Mouse (Mus musculus) C2C12 (cell line): ENCODE measurements around the gene Exosc3. TPM values are rescaled to one million over a fixed set of nuclear protein-coding genes. Genes with fewer than 3 reads are reported as not detected.

Experiments
- H3K27me3 ChIP-seq: one replicate; pipeline ENCODE4 v1.6.1; 2011; ENCODE audit not compliant: control insufficient read depth, insufficient read depth, insufficient read length
- H3K36me3 ChIP-seq: one replicate; pipeline ENCODE4 v1.6.1; 2011; ENCODE audit not compliant: control insufficient read depth, insufficient read depth
- H3K4me3 ChIP-seq: one replicate; pipeline ENCODE4 v1.5.1; 2011; ENCODE audit warnings: mild to moderate bottlenecking, control low read depth; ENCODE audit not compliant: poor library complexity, insufficient read depth, severe bottlenecking
- H3K79me2 ChIP-seq: one replicate; pipeline ENCODE4 v1.6.1; 2011; ENCODE audit not compliant: control insufficient read depth, insufficient read depth
- H3K79me3 ChIP-seq: one replicate; pipeline ENCODE4 v1.6.1; 2011; ENCODE audit warnings: low read depth, control low read depth
- H3ac ChIP-seq: one replicate; pipeline ENCODE3; 2011; ENCODE audit warnings: low read depth; ENCODE audit not compliant: control insufficient read depth, insufficient read length
- CEBPB ChIP-seq: IDR thresholded peaks from one replicate; pipeline ENCODE4 v1.6.1; 2011; ENCODE audit warnings: low read depth, mild to moderate bottlenecking, control low read depth, moderate library complexity
- CTCF ChIP-seq: IDR thresholded peaks from one replicate; pipeline ENCODE4 v1.5.1; 2011; ENCODE audit not compliant: control insufficient read depth, insufficient read depth, insufficient read length
- FOSL1 ChIP-seq: IDR thresholded peaks from one replicate; pipeline ENCODE4 v1.8.0; 2011; ENCODE audit warnings: mild to moderate bottlenecking, low read length; ENCODE audit not compliant: poor library complexity, insufficient read depth, severe bottlenecking
- MAX ChIP-seq: IDR thresholded peaks from one replicate; pipeline ENCODE4 v1.6.1; 2011; ENCODE audit warnings: mild to moderate bottlenecking, control low read depth
- MYOD1 ChIP-seq: IDR thresholded peaks from one replicate; pipeline ENCODE4 v1.6.1; 2011; ENCODE audit warnings: low read depth; ENCODE audit not compliant: control insufficient read depth, insufficient read length
- MYOG ChIP-seq: IDR thresholded peaks from one replicate; pipeline ENCODE4 v1.6.1; 2011; ENCODE audit not compliant: control insufficient read depth, insufficient read length; ENCODE audit errors: extremely low read depth
- USF1 ChIP-seq: IDR thresholded peaks from one replicate; pipeline ENCODE4 v1.6.1; 2011; ENCODE audit warnings: low read depth, mild to moderate bottlenecking, control low read depth, moderate library complexity
- polyA plus RNA-seq: library from polyadenylated mRNA; unstranded; fragments of >200 nt; fragmentation: generic; extraction: Trizol; gene quantifications from one replicate; pipeline ENCODE4 v1.2.1, GENCODE M21; 2012; ENCODE audit warnings: missing spikeins

Exosc3 gene
- polyA plus RNA-seq, 1 experiment, result 55.3 TPM

DNA sequence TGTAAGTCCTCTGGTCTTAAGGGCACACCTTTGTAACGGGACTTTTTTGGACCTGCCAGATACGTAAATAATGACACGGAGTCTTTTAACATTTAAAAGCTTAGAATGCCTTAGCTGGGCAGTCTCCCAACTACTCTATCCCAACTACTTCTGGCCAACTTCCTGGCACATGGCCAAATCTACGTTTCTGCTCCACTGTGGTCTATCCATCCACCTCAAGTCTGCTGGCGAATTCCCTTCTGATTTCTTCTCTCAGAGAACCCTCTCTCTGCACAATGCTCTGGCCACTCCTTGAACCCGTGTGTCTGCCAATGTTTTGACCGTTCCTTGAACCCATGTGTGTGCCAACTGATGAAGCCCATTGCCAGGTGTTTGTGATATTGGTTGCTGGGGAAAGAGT, 11.4 kb downstream of the Exosc3 start:
- no peaks in the 10 kb centered on the region for H3K79me2 ChIP-seq
- H3ac ChIP-seq, result no peak overlapping the region
- TF ChIP-seq CEBPB (no peak), MYOG (no peak), FOSL1 (no peak), MYOD1 (no peak), MAX (no peak), USF1 (no peak), CTCF (no peak)
- H3K36me3 ChIP-seq, result no peaks in the 10 kb centered on the region
- H3K4me3 ChIP-seq, result no peak overlapping the region
- H3K79me3 ChIP-seq, result no peaks in the 10 kb centered on the region
- no peaks in the 10 kb centered on the region for H3K27me3 ChIP-seq

DNA sequence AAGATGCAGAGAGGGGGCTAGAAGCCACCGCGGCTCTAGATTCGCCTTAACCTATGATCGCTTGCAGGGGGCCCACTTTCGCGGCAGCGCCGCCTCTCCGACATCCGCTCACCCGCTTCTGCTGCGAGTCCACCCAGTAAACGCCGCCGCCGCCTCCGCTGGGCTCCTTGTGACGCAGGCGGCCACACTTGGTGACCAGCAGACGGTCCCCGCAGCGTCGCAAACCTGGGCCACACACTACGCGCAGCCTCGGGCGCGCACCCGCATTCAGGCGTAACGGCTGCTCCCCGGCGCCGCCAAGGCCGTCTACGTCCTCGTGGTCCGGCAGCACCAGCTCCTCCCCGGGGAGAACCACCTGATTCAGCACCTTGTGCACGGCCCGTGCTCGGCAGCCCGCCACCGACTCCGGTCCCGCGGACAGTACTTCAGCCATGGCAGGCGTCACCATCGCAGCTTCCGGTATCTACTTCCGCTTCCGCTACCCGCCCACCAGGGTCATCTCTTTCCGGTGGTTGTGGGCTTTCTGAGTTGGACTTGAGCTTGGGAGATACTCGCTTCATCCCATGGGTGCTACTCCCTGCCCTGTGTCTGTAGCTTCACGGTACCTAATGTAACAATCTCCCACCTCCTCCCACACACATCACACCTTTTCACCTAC, 22.2 kb downstream of the Exosc3 start:
- H3K36me3 ChIP-seq, result peaks cover 25% of the 10 kb centered on the region
- peak overlapping the region; percentile 69 for H3K4me3 ChIP-seq
- H3K79me3 ChIP-seq, result peaks cover 9% of the 10 kb centered on the region
- no peaks in the 10 kb centered on the region for H3K27me3 ChIP-seq
- TF ChIP-seq FOSL1, result no peak
- no peak for TF ChIP-seq MYOD1
- TF ChIP-seq MAX, result no peak
- TF ChIP-seq MYOG, result no peak
- no peak for TF ChIP-seq CTCF
- TF ChIP-seq USF1, result no peak
- no peak for TF ChIP-seq CEBPB
- peaks cover 28% of the 10 kb centered on the region for H3K79me2 ChIP-seq
- peak overlapping the region; percentile 80 for H3ac ChIP-seq

DNA sequence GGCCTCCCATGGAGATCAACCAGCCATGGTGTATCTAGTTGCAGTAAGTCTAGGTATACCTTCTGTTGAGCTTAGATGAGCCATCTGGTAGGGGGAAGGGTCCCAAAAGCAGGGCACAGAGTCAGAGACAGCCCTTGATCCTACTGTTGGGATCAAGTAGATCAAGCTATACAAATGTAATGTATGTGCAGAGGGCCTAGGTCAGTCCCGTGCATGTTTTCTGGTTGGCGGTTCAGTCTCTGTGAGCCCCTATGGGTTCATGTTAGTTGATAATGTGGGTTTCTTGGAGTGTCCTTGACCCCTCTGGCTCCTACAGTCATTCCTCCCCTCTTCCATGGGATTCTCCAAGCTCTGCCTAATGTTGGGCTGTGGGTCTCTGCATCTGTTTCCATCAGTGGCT, 31.5 kb downstream of the Exosc3 start:
- H3K27me3 ChIP-seq, result no peaks in the 10 kb centered on the region
- H3K4me3 ChIP-seq, result no peak overlapping the region
- no peaks in the 10 kb centered on the region for H3K79me2 ChIP-seq
- TF ChIP-seq MYOD1 (no peak), CTCF (no peak), CEBPB (no peak), USF1 (no peak), MAX (no peak), MYOG (no peak), FOSL1 (no peak)
- no peak overlapping the region for H3ac ChIP-seq
- no peaks in the 10 kb centered on the region for H3K79me3 ChIP-seq
- H3K36me3 ChIP-seq, result peaks cover 27% of the 10 kb centered on the region

DNA sequence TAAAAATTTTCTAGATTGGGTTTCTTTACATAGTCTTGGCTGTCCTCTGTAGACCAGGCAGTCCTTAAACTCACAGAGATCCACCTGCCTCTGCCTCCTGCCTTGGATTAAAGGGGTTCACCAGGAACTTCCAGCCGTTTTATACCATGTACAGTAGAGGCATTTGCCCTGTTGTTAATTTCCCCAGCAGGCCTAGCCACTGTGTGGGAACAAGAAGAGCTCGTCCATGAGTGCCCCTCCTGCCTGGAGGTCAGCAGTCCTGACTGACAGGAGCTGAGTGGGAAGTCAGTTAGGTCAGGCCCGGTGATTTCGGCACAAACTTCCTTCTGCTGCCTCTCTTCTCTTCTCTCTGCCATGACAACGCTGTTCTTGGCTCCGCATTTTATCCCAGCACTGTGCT, 33.9 kb downstream of the Exosc3 start:
- Histone ChIP-seq H3K79me3 (no peaks in the 10 kb centered on the region), H3K27me3 (no peaks in the 10 kb centered on the region), H3ac (no peak overlapping the region), H3K79me2 (no peaks in the 10 kb centered on the region), H3K4me3 (no peak overlapping the region), H3K36me3 (peaks cover 6% of the 10 kb centered on the region)
- TF ChIP-seq MAX, result no peak

DNA sequence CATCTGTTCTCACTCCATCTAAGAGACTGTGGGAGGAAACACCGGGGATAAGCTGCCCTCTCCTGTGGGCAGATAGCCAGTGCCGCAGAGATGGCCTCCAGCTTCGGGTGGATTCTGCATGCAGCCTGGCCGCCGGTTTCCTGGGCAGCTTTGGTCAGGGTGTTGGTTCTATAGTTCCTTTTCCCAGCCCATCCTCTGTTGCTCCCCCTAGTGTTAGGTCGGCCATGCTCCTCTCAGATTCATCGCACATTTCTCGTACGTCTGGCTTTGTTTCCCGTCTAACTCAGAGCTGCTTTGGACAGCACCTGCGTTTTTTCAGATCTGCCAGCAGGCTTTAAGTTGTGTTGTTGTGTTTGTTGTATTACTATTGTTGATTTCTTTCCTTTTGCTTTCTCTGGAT, 34.5 kb downstream of the Exosc3 start:
- Histone ChIP-seq H3K79me3 (no peaks in the 10 kb centered on the region), H3ac (no peak overlapping the region), H3K4me3 (no peak overlapping the region), H3K36me3 (peaks cover 6% of the 10 kb centered on the region), H3K79me2 (no peaks in the 10 kb centered on the region), H3K27me3 (no peaks in the 10 kb centered on the region)
- no peak for TF ChIP-seq MAX

DNA sequence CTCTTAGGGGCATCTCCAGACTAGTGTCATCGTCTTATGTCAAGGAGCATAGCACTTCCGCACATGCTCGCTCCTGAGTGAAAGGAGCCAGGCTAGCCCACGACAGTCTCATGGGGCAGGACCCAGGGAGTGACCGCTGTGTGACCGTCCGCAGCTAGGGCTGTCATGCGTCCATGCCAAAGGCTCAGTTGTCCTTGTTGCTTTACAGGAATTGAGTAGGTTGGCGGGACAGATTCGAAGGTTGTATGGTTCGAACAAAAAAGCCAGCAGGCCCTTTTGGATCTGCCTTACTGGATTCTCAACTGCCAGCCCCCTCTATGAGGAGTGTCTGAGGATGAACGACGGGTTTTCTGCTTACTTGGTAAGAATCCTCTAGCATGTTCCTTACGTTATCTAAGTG, 37.0 kb downstream of the Exosc3 start:
- Histone ChIP-seq H3K36me3 (peaks cover 6% of the 10 kb centered on the region), H3K79me2 (no peaks in the 10 kb centered on the region), H3K4me3 (no peak overlapping the region), H3K79me3 (no peaks in the 10 kb centered on the region), H3K27me3 (no peaks in the 10 kb centered on the region), H3ac (no peak overlapping the region)
- TF ChIP-seq MYOG (no peak), USF1 (no peak), MAX (no peak), CEBPB (no peak), MYOD1 (no peak), CTCF (no peak)
